Mouse (Mus musculus) midbrain, embryonic 15.5 days (tissue): ENCODE results near the gene Cflar. TPM values are rescaled to one million over a fixed set of nuclear protein-coding genes. Genes with fewer than 3 reads are reported as not detected.
"Not testable (repeated sequence)": the region's sequence is repeated elsewhere in the genome, so short reads cannot be mapped to it uniquely, and the experiment has no call there.

ENCODE experiments used
- ATAC-seq: fragments of 200-750 bp; cut with Nextera tagmentation; replicated peaks from 2 replicates; pipeline ENCODE4 v1.8.0; 2017; ENCODE audit warnings: moderate TSS enrichment
- H3K27ac ChIP-seq: fragments of 300-500 bp; sonication (generic); 2 replicates; pipeline ENCODE4 v1.5.1; 2015; ENCODE audit warnings: mild to moderate bottlenecking, inconsistent platforms
- H3K27me3 ChIP-seq: fragments of 300-500 bp; sonication (generic); replicated peaks from 2 replicates; pipeline ENCODE4 v1.6.1; 2015; ENCODE audit warnings: inconsistent platforms
- H3K36me3 ChIP-seq: fragments of 300-500 bp; sonication (generic); replicated peaks from 2 replicates; pipeline ENCODE4 v1.6.1; 2015; ENCODE audit warnings: inconsistent platforms
- H3K4me1 ChIP-seq: fragments of 300-500 bp; sonication (generic); 2 replicates; pipeline ENCODE4 v1.6.1; 2015; ENCODE audit warnings: inconsistent platforms
- H3K4me2 ChIP-seq: fragments of 300-500 bp; sonication (generic); 2 replicates; pipeline ENCODE4 v1.6.1; 2015; ENCODE audit warnings: inconsistent platforms, mild to moderate bottlenecking, moderate library complexity
- H3K4me3 ChIP-seq: fragments of 300-500 bp; sonication (generic); 2 replicates; pipeline ENCODE4 v1.5.1; 2015; ENCODE audit warnings: mild to moderate bottlenecking, inconsistent platforms
- H3K9ac ChIP-seq: fragments of 300-500 bp; sonication (generic); 2 replicates; pipeline ENCODE4 v1.6.1; 2015; ENCODE audit warnings: mild to moderate bottlenecking, inconsistent platforms
- H3K9me3 ChIP-seq: fragments of 300-500 bp; sonication (generic); 2 replicates; pipeline ENCODE4 v1.6.1; 2016; ENCODE audit warnings: inconsistent platforms
- WGBS: fragments of 180-500 bp; shearing (Covaris S2); methylation state at CpG from one replicate; pipeline ENCODE4 v1.1.7; 2015; ENCODE audit warnings: mixed read lengths; 5-methylcytosine and 5-hydroxymethylcytosine counted together
- polyA plus RNA-seq: library from polyadenylated mRNA; unstranded; fragments of >200 nt; fragmentation: Nextera tagmentation; extraction: Ambion mirVana; gene quantifications from 2 replicates; pipeline ENCODE4 v1.2.1, GENCODE M21; 2015

Gene Cflar
- 15.3 and 16.1 TPM in 2 replicates for polyA plus RNA-seq

GRCm38 (mm10) chr1:58711365-58712016 lies at the start of gene Cflar:
TSS of gene Cflar (plus strand) at chr1:58711508.
- Histone ChIP-seq H3K27ac (peak within 1 kb of the TSS; percentile 73), H3K27me3 (no peaks in the 10 kb centered on the region), H3K9ac (peak within 1 kb of the TSS; percentile 57), H3K36me3 (no peaks in the 10 kb centered on the region), H3K4me1 (peaks cover 12% of the 10 kb centered on the region), H3K4me2 (peak within 1 kb of the TSS; percentile 73), H3K4me3 (peak within 1 kb of the TSS; percentile 52), H3K9me3 (no peaks in the 10 kb centered on the region)
- under 1% methylated on average over 45 of the region's 45 CpGs for WGBS
- ATAC-seq: peak; percentile 87

GRCm38 (mm10) chr1:58662671-58663070 lies 48.6 kb upstream of the Cflar start:
- H3K27me3 ChIP-seq, H3K9me3 ChIP-seq, H3K4me3 ChIP-seq, H3K9ac ChIP-seq, H3K4me2 ChIP-seq, H3K4me1 ChIP-seq, H3K27ac ChIP-seq, H3K36me3 ChIP-seq, ATAC-seq: not testable (repeated sequence)
- WGBS: 91% methylated on average over 5 of the region's 5 CpGs

- WGBS: 92% methylated on average over 3 of the region's 3 CpGs
- not testable (repeated sequence) for H3K36me3 ChIP-seq
Observed at GRCm38 (mm10) chr1:58663365-58663764, 47.9 kb upstream of the Cflar start.

GRCm38 (mm10) chr1:58668191-58668590 lies 43.1 kb upstream of the Cflar start:
- no peaks in the 10 kb centered on the region for H3K9me3 ChIP-seq

More at GRCm38 (mm10) chr1:58663365-58663764, 47.9 kb upstream of the Cflar start:
- not testable (repeated sequence) for H3K27ac ChIP-seq, H3K4me1 ChIP-seq, H3K4me2 ChIP-seq, ATAC-seq, H3K4me3 ChIP-seq, H3K27me3 ChIP-seq, H3K9me3 ChIP-seq, H3K9ac ChIP-seq

GRCm38 (mm10) chr1:58669635-58670034 lies 41.7 kb upstream of the Cflar start:
- H3K9me3 ChIP-seq, H3K9ac ChIP-seq, H3K36me3 ChIP-seq, H3K4me2 ChIP-seq, H3K4me3 ChIP-seq, H3K27me3 ChIP-seq, H3K4me1 ChIP-seq, ATAC-seq, H3K27ac ChIP-seq: not testable (repeated sequence)
- 87% methylated on average over 3 of the region's 3 CpGs for WGBS

More at GRCm38 (mm10) chr1:58668191-58668590, 43.1 kb upstream of the Cflar start:
- no peak overlapping the region for H3K4me3 ChIP-seq
- no peak overlapping the region for H3K27ac ChIP-seq
- no peaks in the 10 kb centered on the region for H3K27me3 ChIP-seq
- no peaks in the 10 kb centered on the region for H3K4me1 ChIP-seq
- WGBS: 84% methylated on average over 5 of the region's 5 CpGs
- no peak overlapping the region for H3K4me2 ChIP-seq
- H3K9ac ChIP-seq: no peak overlapping the region
- no peaks in the 10 kb centered on the region for H3K36me3 ChIP-seq
- ATAC-seq: no peak

GRCm38 (mm10) chr1:58672116-58672515 lies 39.2 kb upstream of the Cflar start:
- H3K36me3 ChIP-seq: no peaks in the 10 kb centered on the region
- no peaks in the 10 kb centered on the region for H3K4me1 ChIP-seq
- no peak overlapping the region for H3K9ac ChIP-seq
- WGBS: 89% methylated on average over 2 of the region's 2 CpGs
- H3K27me3 ChIP-seq: no peaks in the 10 kb centered on the region
- no peaks in the 10 kb centered on the region for H3K9me3 ChIP-seq
- H3K4me3 ChIP-seq: no peak overlapping the region
- no peak for ATAC-seq
- H3K4me2 ChIP-seq: no peak overlapping the region
- no peak overlapping the region for H3K27ac ChIP-seq

GRCm38 (mm10) chr1:58675011-58675410 lies 36.3 kb upstream of the Cflar start:
- H3K27ac ChIP-seq: no peak overlapping the region
- no peaks in the 10 kb centered on the region for H3K36me3 ChIP-seq
- no peaks in the 10 kb centered on the region for H3K4me1 ChIP-seq
- H3K9me3 ChIP-seq: no peaks in the 10 kb centered on the region
- H3K27me3 ChIP-seq: no peaks in the 10 kb centered on the region
- H3K4me2 ChIP-seq: no peak overlapping the region
- ATAC-seq: no peak
- 87% methylated on average over 3 of the region's 3 CpGs for WGBS
- no peak overlapping the region for H3K4me3 ChIP-seq
- H3K9ac ChIP-seq: no peak overlapping the region

- no peaks in the 10 kb centered on the region for H3K9me3 ChIP-seq
- H3K4me2 ChIP-seq: no peak overlapping the region
- ATAC-seq: no peak
- no peak overlapping the region for H3K9ac ChIP-seq
- H3K4me3 ChIP-seq: no peak overlapping the region
- H3K27me3 ChIP-seq: no peaks in the 10 kb centered on the region
- H3K36me3 ChIP-seq: no peaks in the 10 kb centered on the region
- H3K4me1 ChIP-seq: no peaks in the 10 kb centered on the region
- H3K27ac ChIP-seq: no peak overlapping the region
- 91% methylated on average over 1 of the region's 1 CpGs for WGBS
Observed at GRCm38 (mm10) chr1:58677575-58677974, 33.7 kb upstream of the Cflar start.

GRCm38 (mm10) chr1:58678412-58678811 lies 32.9 kb upstream of the Cflar start:
- H3K4me1 ChIP-seq, H3K4me2 ChIP-seq, H3K9ac ChIP-seq, H3K36me3 ChIP-seq, H3K27ac ChIP-seq, H3K27me3 ChIP-seq, H3K9me3 ChIP-seq, H3K4me3 ChIP-seq, ATAC-seq: not testable (repeated sequence)
- WGBS: 81% methylated on average over 5 of the region's 5 CpGs

- no peak for ATAC-seq
- no peaks in the 10 kb centered on the region for H3K27me3 ChIP-seq
- no peaks in the 10 kb centered on the region for H3K36me3 ChIP-seq
- H3K9ac ChIP-seq: no peak overlapping the region
- no peaks in the 10 kb centered on the region for H3K4me1 ChIP-seq
- WGBS: 87% methylated on average over 1 of the region's 1 CpGs
- no peaks in the 10 kb centered on the region for H3K9me3 ChIP-seq
- no peak overlapping the region for H3K4me2 ChIP-seq
- no peak overlapping the region for H3K4me3 ChIP-seq
- H3K27ac ChIP-seq: no peak overlapping the region
Observed at GRCm38 (mm10) chr1:58689426-58689825, 21.9 kb upstream of the Cflar start.

- H3K27me3 ChIP-seq: no peaks in the 10 kb centered on the region
- no peak for ATAC-seq
- 76% methylated on average over 6 of the region's 6 CpGs for WGBS
- no peaks in the 10 kb centered on the region for H3K9me3 ChIP-seq
- no peak overlapping the region for H3K4me2 ChIP-seq
- H3K27ac ChIP-seq: no peak overlapping the region
- no peak overlapping the region for H3K9ac ChIP-seq
- H3K4me1 ChIP-seq: no peaks in the 10 kb centered on the region
- no peaks in the 10 kb centered on the region for H3K36me3 ChIP-seq
- H3K4me3 ChIP-seq: no peak overlapping the region
Observed at GRCm38 (mm10) chr1:58690006-58690744, 21.1 kb upstream of the Cflar start.

- WGBS: 67% methylated on average over 3 of the region's 3 CpGs
- not testable (repeated sequence) for ATAC-seq
Observed at GRCm38 (mm10) chr1:58690834-58691488, 20.3 kb upstream of the Cflar start.

More at GRCm38 (mm10) chr1:58690834-58691488, 20.3 kb upstream of the Cflar start:
- not testable (repeated sequence) for H3K9me3 ChIP-seq, H3K4me3 ChIP-seq, H3K9ac ChIP-seq, H3K4me1 ChIP-seq, H3K4me2 ChIP-seq, H3K36me3 ChIP-seq, H3K27ac ChIP-seq, H3K27me3 ChIP-seq
